Mouse (Mus musculus): ENCODE measurements around the gene Abl1. TPM values are rescaled to one million over a fixed set of nuclear protein-coding genes. Genes with fewer than 3 reads are reported as not detected.

Abl1 gene
- 41.2 and 41.8 TPM in 2 replicates for polyA plus RNA-seq (2016; fragmentation: Nextera tagmentation; extraction: Ambion mirVana)

DNA sequence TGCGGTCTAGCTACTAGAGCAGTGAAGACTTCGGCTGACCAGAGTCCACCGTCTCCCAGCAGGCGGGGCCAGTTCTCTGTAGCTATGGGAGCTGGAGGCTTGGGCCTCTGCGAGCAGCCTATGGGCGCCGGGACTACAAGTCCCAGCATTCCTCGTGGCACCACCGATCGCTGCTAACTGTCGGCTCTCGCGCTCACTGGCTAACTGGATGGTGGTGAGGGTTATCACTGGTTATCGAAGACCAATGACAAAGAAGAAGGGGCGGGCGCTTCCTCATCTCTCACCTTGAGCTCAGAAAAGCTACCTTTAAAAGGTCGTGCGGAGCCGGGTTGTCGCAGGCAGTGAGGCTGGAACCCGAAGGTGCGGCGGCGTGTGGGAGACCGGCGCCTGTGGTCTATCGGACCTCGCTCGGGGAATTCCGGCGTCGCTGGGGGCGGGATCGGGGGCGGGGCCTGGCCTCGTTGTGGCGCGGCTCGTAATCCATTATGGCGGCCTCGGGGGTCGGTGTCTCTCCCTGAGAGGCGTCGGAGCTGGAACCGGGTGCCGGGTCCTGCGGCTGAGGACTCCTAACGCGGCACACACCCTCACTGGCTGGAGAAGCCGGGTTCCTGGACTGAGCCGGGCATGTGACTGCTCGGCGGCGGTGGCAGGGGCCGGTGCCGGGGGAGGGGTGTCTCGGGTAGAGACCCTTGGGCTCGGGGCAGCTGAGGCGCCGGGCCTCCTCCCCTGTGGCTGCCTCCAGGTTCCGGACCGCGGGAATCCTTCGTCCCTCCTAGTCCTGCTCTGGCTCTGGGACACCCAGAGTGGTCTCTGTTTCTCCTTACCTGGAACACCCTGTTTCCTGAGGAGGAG lies at the start of gene Abl1:
TSS of gene Abl1 (plus strand) at position 303 of the 852 bp plus-strand sequence.
- peak within 1 kb of the TSS; percentile 95 for H3K4me2 ChIP-seq
- peaks cover 23% of the 10 kb centered on the region for H3K4me1 ChIP-seq (replicated peaks)
- 0 out of 2 replicates have a peak, but pooled peaks cover 3% of the 10 kb centered on the region for H3K9me3 ChIP-seq (replicated peaks)
- peak; percentile 99 for ATAC-seq (ENCODE audit: insufficient number of reproducible peaks, low FRiP score)
- peak within 1 kb of the TSS; percentile 91 for H3K27ac ChIP-seq (ENCODE audit: poor library complexity, severe bottlenecking)
- H3K27me3 ChIP-seq (replicated peaks): no peaks in the 10 kb centered on the region
- peak within 1 kb of the TSS; percentile 88 for H3K4me3 ChIP-seq
- under 1% methylated on average over 64 of the region's 64 CpGs for WGBS
- H3K9ac ChIP-seq: peak within 1 kb of the TSS; percentile 93
- H3K36me3 ChIP-seq: peaks cover 9% of the 10 kb centered on the region

DNA sequence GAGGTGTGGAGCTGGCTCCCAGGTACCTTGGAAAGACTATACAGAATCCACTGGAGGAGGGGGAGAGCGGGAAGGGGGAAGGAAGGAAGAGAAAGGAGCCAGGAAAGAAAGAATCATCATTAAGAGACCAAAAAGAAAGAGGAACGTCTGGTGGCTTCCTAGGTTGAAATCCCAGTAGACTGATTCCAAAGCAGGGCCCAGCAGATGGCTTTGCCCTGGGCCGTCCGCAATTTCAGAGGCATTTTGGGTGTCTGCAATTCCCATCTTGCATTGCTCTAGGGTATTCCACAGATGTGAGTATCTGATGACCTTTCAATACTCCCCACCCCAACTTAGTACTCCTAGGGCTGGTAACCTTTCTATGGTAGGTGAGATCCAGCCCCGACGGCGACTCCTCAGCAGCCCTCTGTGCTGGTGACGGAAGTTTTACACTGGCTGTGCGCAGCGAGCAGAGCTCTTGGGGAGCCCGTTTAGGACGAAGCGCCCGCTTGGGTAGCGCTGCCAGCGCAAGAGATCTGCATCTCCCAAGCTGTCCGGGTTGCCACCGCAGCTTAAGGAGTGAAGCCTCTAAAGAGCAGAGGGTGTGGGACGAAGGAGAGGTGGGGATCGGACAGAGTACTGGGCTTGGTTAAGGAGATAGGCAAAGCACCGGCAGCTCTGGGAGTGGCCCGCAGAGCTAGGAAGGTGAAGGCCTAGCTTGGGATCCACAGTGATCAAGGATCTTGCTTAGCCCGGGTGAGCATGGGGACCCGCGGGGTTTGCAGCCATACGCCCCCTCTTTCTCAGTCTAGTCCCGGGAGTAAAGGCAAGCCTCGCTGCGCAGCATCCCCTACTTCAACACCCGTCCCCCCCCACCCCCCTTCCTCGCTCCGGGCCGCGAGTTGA lies 49.4 kb upstream of the Abl1 start:
- WGBS: 2% methylated on average over 30 of the region's 34 CpGs
- Histone ChIP-seq H3K4me1 (replicated peaks) (peaks cover 34% of the 10 kb centered on the region), H3K9me3 (replicated peaks) (no peaks in the 10 kb centered on the region), H3K27ac (ENCODE audit: poor library complexity, severe bottlenecking) (no peak overlapping the region), H3K36me3 (no peaks in the 10 kb centered on the region), H3K4me3 (no peak overlapping the region), H3K9ac (no peak overlapping the region), H3K27me3 (replicated peaks) (peaks cover 100% of the 10 kb centered on the region), H3K4me2 (no peak overlapping the region)
- ATAC-seq (ENCODE audit: insufficient number of reproducible peaks, low FRiP score): no peak

DNA sequence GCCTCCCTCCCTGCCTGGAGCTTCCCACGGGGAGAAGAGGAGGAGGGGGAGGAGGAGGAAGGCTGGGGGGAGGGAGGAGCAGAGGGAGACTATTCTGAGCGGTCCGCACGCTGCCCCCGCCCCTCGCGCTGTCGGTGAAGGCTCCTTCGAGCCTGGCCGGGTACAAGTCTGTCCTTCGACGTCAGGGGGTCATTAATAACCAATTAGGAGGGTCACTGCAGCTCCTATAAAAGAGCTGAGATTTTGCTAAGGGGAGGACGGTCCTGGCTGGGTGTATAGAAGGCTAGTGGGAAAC lies 48.8 kb upstream of the Abl1 start:
- Histone ChIP-seq H3K9me3 (replicated peaks) (no peaks in the 10 kb centered on the region), H3K27me3 (replicated peaks) (peaks cover 100% of the 10 kb centered on the region), H3K9ac (no peak overlapping the region), H3K27ac (ENCODE audit: poor library complexity, severe bottlenecking) (no peak overlapping the region), H3K4me1 (replicated peaks) (peaks cover 34% of the 10 kb centered on the region), H3K4me3 (no peak overlapping the region), H3K36me3 (no peaks in the 10 kb centered on the region), H3K4me2 (no peak overlapping the region)
- no peak for ATAC-seq (ENCODE audit: insufficient number of reproducible peaks, low FRiP score)
- WGBS: 1% methylated on average over 12 of the region's 13 CpGs

DNA sequence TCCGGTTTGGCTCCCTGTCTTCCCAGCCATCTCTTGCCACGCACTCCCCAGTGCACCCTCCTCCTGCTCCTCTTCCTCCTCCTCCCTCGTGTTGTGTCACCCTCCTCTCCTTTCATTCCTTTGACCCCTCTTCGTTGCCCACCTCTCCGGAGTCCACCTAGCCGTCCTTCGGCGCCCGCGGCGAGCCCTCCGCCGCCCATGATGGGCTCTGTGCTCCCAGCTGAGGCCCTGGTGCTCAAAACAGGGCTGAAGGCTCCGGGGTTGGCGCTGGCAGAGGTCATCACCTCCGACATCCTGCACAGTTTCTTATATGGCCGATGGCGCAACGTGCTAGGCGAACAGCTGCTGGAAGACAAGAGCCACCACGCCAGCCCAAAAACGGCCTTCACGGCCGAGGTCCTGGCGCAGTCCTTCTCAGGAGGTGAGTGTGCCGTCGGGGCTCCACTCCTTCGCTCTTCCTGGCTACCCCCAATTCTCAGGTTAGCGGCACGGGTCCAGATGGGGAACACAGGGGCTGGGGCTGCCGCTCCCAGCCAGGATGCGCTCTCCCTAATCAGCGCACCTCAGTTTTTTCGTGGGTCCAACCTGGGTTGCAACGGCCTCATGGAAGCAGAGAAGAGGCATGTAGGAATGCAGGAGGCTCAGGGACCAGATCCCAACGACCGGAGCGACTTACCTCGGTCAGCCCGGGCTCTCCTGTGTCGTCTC lies 48.1 kb upstream of the Abl1 start, which contains the start of gene Prdm12:
TSS of gene Prdm12 (plus strand) at position 137 of the 708 bp plus-strand sequence.
- no peak within 1 kb of the TSS for H3K4me2 ChIP-seq
- 0 out of 2 replicates have a peak within 1 kb of the TSS, but pooled peaks have one; percentile 1 for H3K4me3 ChIP-seq
- no peaks in the 10 kb centered on the region for H3K9me3 ChIP-seq (replicated peaks)
- H3K27ac ChIP-seq (ENCODE audit: poor library complexity, severe bottlenecking): no peak within 1 kb of the TSS
- peaks cover 100% of the 10 kb centered on the region for H3K27me3 ChIP-seq (replicated peaks)
- 1% methylated on average over 41 of the region's 41 CpGs for WGBS
- no peaks in the 10 kb centered on the region for H3K36me3 ChIP-seq
- ATAC-seq (ENCODE audit: insufficient number of reproducible peaks, low FRiP score): no peak
- H3K4me1 ChIP-seq (replicated peaks): peaks cover 34% of the 10 kb centered on the region
- no peak within 1 kb of the TSS for H3K9ac ChIP-seq

DNA sequence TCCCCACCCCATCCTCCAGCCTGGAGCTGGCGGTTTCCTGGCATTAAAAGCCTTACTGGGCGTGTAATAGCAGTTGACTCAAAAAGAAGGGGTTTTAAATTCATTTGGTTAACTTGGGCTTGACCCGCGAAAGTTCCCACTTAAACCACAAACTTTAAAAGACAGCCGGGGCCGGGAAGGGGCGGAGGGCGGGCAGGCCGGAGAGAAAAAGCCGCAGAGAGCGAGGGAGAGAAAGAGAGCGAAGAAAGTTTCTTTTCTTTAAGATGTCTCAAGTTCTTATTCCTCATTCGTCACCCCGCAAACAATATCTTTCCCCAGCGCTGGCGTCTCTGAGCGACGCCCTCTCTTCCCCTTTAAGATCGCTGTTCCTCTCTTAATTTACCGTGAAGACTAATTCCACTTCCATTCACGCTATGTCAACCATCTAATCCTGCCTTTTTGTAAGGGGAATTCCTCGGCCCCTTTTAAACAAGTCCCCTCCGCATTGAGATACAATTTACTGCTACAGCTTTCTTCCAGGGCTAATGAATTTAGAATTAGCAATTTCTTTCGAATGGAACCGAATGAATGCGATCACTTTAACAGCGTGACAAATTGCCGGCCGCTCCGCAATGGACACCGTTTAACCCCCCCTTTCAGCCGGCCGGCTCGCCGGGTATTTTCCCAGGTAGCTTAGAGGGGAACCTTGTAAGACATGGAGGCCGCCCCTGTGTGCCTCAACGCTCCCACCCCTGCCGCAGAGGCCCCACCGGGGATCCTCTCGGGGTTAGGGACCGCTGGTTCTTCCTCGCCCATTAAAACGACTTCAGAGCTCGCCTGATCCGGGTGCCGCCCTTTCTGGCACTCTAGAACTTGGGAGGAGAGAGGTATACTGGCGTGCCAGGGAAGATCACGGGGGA lies 47.3 kb upstream of the Abl1 start:
- Histone ChIP-seq H3K27ac (ENCODE audit: poor library complexity, severe bottlenecking) (no peak overlapping the region), H3K4me2 (peak overlapping the region; percentile 31), H3K9ac (no peak overlapping the region), H3K4me1 (replicated peaks) (peaks cover 27% of the 10 kb centered on the region), H3K9me3 (replicated peaks) (no peaks in the 10 kb centered on the region), H3K4me3 (0 out of 2 replicates have a peak overlapping the region, but pooled peaks have one; percentile 10), H3K36me3 (no peaks in the 10 kb centered on the region), H3K27me3 (replicated peaks) (peaks cover 98% of the 10 kb centered on the region)
- under 1% methylated on average over 48 of the region's 48 CpGs for WGBS
- no peak for ATAC-seq (ENCODE audit: insufficient number of reproducible peaks, low FRiP score)

DNA sequence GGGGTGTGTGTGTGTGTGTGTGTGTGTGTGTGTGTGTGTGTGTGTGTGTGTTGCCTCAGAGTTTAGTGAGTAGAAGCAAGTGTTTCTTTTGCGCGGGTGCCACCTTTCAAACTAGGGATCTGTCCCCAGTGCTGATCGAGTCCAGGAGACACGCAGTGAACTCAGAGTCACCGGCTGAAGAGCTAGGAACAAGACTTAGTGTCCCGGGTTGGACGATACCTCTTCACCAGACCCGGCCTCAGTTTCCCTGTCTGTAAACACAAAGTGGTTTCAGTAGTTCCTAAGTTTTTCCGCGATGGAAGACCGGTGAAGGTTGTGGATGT lies 46.7 kb upstream of the Abl1 start:
- Histone ChIP-seq H3K4me3 (0 out of 2 replicates have a peak overlapping the region, but pooled peaks have one; percentile 10), H3K9ac (no peak overlapping the region), H3K27me3 (replicated peaks) (peaks cover 98% of the 10 kb centered on the region), H3K27ac (ENCODE audit: poor library complexity, severe bottlenecking) (no peak overlapping the region), H3K4me1 (replicated peaks) (peaks cover 21% of the 10 kb centered on the region), H3K9me3 (replicated peaks) (no peaks in the 10 kb centered on the region), H3K4me2 (peak overlapping the region; percentile 31), H3K36me3 (no peaks in the 10 kb centered on the region)
- ATAC-seq (ENCODE audit: insufficient number of reproducible peaks, low FRiP score): no peak
- WGBS: 2% methylated on average over 11 of the region's 11 CpGs

DNA sequence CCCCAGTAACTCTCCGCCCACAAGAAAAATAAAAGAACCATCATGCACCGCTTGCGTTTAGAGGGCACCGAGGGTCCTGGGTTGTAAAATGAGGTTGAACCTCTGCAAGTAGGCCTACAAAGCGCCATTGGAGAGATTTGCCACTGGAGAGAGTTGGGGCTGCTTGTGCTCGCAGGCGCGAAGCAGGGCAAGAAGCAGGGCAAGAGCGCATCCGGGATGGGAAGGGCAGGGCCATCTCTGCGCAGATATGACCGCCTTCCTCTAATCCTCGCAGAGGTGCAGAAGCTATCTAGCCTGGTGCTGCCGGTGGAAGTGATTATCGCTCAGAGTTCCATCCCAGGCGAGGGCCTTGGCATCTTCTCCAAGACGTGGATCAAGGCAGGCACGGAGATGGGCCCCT lies 46.2 kb upstream of the Abl1 start:
- Histone ChIP-seq H3K4me1 (replicated peaks) (peaks cover 17% of the 10 kb centered on the region), H3K9ac (no peak overlapping the region), H3K36me3 (no peaks in the 10 kb centered on the region), H3K27ac (ENCODE audit: poor library complexity, severe bottlenecking) (no peak overlapping the region), H3K27me3 (replicated peaks) (peaks cover 98% of the 10 kb centered on the region), H3K4me2 (no peak overlapping the region), H3K9me3 (replicated peaks) (no peaks in the 10 kb centered on the region), H3K4me3 (no peak overlapping the region)
- no peak for ATAC-seq (ENCODE audit: insufficient number of reproducible peaks, low FRiP score)
- 3% methylated on average over 18 of the region's 18 CpGs for WGBS

DNA sequence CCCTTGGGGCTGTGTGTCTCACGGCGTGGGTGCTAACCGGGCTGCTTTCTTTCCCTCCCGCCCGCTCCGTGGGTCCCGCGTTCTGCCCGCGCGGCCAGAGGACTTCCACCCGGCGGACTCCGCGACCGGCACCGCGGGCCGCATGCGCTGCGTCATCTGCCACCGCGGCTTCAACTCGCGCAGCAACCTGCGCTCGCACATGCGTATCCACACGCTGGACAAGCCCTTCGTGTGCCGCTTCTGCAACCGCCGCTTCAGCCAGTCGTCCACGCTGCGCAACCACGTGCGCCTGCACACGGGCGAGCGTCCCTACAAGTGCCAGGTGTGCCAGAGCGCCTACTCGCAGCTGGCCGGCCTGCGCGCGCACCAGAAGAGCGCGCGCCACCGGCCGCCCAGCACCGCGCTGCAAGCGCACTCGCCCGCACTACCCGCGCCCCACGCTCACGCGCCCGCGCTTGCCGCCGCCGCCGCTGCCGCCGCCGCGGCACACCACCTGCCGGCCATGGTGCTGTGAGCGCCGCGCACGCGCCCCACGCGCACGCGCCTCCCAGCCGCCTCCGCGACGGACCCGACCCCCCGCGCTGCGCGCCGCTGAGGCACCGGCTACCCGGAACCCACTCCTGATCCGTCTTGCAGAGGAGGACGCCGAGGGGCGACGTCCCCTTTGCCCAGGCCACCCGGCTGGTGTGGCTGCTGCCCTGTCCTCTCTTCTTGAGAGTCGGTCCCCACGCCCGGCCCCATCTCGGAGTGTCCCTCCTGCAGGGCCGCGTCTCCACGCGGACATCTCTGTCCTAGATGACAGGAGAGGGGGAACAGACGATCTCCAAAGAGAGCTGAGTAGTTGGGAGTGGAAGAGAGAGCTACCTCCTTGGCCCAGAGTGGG lies 34.0 kb upstream of the Abl1 start:
- Histone ChIP-seq H3K9ac (peak overlapping the region; percentile 56), H3K27me3 (replicated peaks) (peaks cover 94% of the 10 kb centered on the region), H3K4me2 (peak overlapping the region; percentile 94), H3K9me3 (replicated peaks) (peaks cover 4% of the 10 kb centered on the region; the same call in 1 of the 2 replicates), H3K36me3 (no peaks in the 10 kb centered on the region), H3K27ac (ENCODE audit: poor library complexity, severe bottlenecking) (no peak overlapping the region), H3K4me1 (replicated peaks) (peaks cover 15% of the 10 kb centered on the region), H3K4me3 (peak overlapping the region; percentile 63)
- 2% methylated on average over 109 of the region's 109 CpGs for WGBS
- ATAC-seq (ENCODE audit: insufficient number of reproducible peaks, low FRiP score): 0 out of 2 replicates have a peak, but pooled peaks have one; percentile 30

DNA sequence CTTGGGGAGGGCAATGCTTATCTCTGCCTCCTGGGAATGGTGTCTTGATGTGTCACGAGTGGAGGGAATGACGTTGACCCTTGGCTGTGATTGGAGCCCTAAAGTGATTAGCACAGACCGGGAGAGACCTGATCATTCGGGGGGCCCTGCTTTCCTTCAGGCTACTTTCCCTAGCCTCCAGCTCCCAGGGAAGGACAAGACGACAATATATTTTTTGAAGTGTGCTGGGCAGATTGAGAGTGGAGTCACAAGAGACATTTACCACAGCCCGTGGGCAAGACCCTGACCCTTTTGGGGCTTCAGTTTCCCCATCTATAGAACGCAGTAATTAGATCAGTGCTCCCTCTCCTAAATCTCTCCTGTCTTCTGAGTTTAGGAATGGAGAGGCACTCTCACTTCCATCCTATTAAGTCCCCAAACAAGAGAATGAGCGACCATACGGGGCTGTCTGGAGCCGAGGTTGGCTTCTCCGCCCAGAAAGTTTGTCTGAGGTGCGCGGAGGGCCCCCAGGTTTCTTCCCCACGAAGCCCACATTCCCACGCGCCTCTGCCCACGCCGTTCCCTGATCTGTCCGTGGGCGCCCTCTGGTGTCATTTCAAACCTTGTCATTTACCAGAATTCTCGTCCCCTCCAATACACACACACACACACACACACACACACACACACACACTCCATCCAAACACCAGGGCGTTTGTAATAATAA lies 33.2 kb upstream of the Abl1 start:
- ATAC-seq (ENCODE audit: insufficient number of reproducible peaks, low FRiP score): no peak
- Histone ChIP-seq H3K4me2 (peak overlapping the region; percentile 94), H3K27ac (ENCODE audit: poor library complexity, severe bottlenecking) (no peak overlapping the region), H3K9me3 (replicated peaks) (peaks cover 5% of the 10 kb centered on the region; the same call in 1 of the 2 replicates), H3K36me3 (no peaks in the 10 kb centered on the region), H3K4me3 (peak overlapping the region; percentile 63), H3K4me1 (replicated peaks) (peaks cover 15% of the 10 kb centered on the region), H3K9ac (peak overlapping the region; percentile 56; the same call in 1 of the 2 replicates), H3K27me3 (replicated peaks) (peaks cover 91% of the 10 kb centered on the region)
- WGBS: 6% methylated on average over 22 of the region's 22 CpGs

All from heart, embryonic 12.5 days (tissue).